Mouse (Mus musculus): ENCODE results near the gene Adam19. TPM values are rescaled to one million over a fixed set of nuclear protein-coding genes. Genes with fewer than 3 reads are reported as not detected.

The Adam19 gene
- polyA plus RNA-seq, 1 experiment from 2014 or later: 18.5 TPM

DNA sequence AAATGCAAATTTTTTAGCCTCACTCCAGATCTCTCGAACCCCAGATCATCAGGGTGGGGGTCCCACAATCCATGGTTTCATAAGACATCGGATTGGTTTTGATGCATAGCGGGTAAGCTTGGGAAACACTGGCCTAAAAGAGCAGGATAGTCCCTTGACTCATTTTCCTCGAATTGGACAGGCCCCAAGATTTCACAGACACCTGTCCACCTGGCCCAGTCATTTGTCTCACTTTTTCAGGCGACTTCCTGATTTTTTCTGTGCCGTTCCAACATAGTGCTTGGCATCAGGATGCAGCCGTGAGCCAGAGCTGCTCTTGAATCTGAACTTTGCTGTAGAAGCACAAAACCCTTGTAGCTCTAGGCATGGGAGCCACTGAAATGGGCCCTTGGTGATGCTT is 58.4 kb downstream of the Adam19 start:
- Histone ChIP-seq H3K9me3 (no peaks in the 10 kb centered on the region), H3K4me2 (replicated peaks) (no peak overlapping the region), H3K4me3 (no peak overlapping the region), H3K27ac (no peak overlapping the region), H3K36me3 (peaks cover 19% of the 10 kb centered on the region), H3K4me1 (0 out of 2 replicates have a peak, but pooled peaks cover 3% of the 10 kb centered on the region), H3K27me3 (no peaks in the 10 kb centered on the region), H3K9ac (no peak overlapping the region)
- ATAC-seq (ENCODE audit: insufficient number of reproducible peaks, insufficient read depth, low FRiP score, low TSS enrichment): no peak
- WGBS: 88% methylated on average over 7 of the region's 7 CpGs

- Histone ChIP-seq H3K27ac (no peak overlapping the region), H3K4me3 (no peak overlapping the region), H3K27me3 (no peaks in the 10 kb centered on the region), H3K9me3 (no peaks in the 10 kb centered on the region), H3K36me3 (peaks cover 21% of the 10 kb centered on the region), H3K4me1 (peaks cover 9% of the 10 kb centered on the region; the same call in 1 of the 2 replicates), H3K4me2 (replicated peaks) (no peak overlapping the region), H3K9ac (no peak overlapping the region)
- 78% methylated on average over 4 of the region's 4 CpGs for WGBS
- no peak for ATAC-seq (ENCODE audit: insufficient number of reproducible peaks, insufficient read depth, low FRiP score, low TSS enrichment)
Observed at GRCm38 (mm10) chr11:46115011-46115410, 59.2 kb downstream of the Adam19 start.

- no peak overlapping the region for H3K27ac ChIP-seq
- no peak overlapping the region for H3K4me3 ChIP-seq
- H3K36me3 ChIP-seq: peaks cover 21% of the 10 kb centered on the region
- no peak overlapping the region for H3K9ac ChIP-seq
- no peaks in the 10 kb centered on the region for H3K27me3 ChIP-seq
- H3K4me2 ChIP-seq (replicated peaks): no peak overlapping the region
- ATAC-seq (ENCODE audit: insufficient number of reproducible peaks, insufficient read depth, low FRiP score, low TSS enrichment): no peak
- no peaks in the 10 kb centered on the region for H3K9me3 ChIP-seq
- peaks cover 9% of the 10 kb centered on the region; the same call in 1 of the 2 replicates for H3K4me1 ChIP-seq
- 88% methylated on average over 9 of the region's 9 CpGs for WGBS
Observed at GRCm38 (mm10) chr11:46115411-46116173, 59.8 kb downstream of the Adam19 start.

- H3K4me3 ChIP-seq: no peak overlapping the region
- no peak for ATAC-seq (ENCODE audit: insufficient number of reproducible peaks, insufficient read depth, low FRiP score, low TSS enrichment)
- H3K36me3 ChIP-seq: peaks cover 29% of the 10 kb centered on the region
- peaks cover 9% of the 10 kb centered on the region; the same call in 1 of the 2 replicates for H3K4me1 ChIP-seq
- H3K4me2 ChIP-seq (replicated peaks): no peak overlapping the region
- H3K27me3 ChIP-seq: no peaks in the 10 kb centered on the region
- H3K9ac ChIP-seq: no peak overlapping the region
- H3K27ac ChIP-seq: no peak overlapping the region
- WGBS: 89% methylated on average over 2 of the region's 2 CpGs
- H3K9me3 ChIP-seq: no peaks in the 10 kb centered on the region
Observed at GRCm38 (mm10) chr11:46116510-46116909, 60.7 kb downstream of the Adam19 start.

DNA sequence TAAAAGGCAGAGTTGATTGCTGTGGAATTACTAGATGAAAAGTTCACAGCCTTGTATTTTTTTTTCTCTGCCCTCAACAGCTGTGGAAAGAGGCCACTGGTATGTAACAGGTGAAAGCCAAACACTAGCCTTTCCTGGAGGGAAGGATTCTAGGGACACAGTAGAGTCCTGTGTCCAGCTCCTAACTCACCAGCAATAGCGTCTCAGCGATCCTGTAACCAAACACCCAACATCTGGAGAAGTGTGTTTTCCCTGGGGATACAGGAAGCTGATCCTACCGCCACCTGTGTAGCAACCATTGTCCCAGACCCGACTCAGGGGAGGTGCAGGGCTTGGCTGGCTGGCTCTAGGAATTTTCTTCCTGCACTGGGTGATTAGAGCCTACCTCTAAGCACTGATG is 63.8 kb downstream of the Adam19 start:
- whole genome bisulfite sequencing: 4% methylated on average over 4 of the region's 4 CpGs
- H3K4me1 ChIP-seq: peaks cover 9% of the 10 kb centered on the region; the same call in 1 of the 2 replicates
- no peak overlapping the region for H3K4me3 ChIP-seq
- no peaks in the 10 kb centered on the region for H3K9me3 ChIP-seq
- no peaks in the 10 kb centered on the region for H3K27me3 ChIP-seq
- peaks cover 35% of the 10 kb centered on the region for H3K36me3 ChIP-seq
- no peak overlapping the region for H3K4me2 ChIP-seq (replicated peaks)
- H3K27ac ChIP-seq: 0 out of 2 replicates have a peak overlapping the region, but pooled peaks have one; percentile 3
- no peak overlapping the region for H3K9ac ChIP-seq
- ATAC-seq (ENCODE audit: insufficient number of reproducible peaks, insufficient read depth, low FRiP score, low TSS enrichment): 0 out of 2 replicates have a peak, but pooled peaks have one; percentile 35

DNA sequence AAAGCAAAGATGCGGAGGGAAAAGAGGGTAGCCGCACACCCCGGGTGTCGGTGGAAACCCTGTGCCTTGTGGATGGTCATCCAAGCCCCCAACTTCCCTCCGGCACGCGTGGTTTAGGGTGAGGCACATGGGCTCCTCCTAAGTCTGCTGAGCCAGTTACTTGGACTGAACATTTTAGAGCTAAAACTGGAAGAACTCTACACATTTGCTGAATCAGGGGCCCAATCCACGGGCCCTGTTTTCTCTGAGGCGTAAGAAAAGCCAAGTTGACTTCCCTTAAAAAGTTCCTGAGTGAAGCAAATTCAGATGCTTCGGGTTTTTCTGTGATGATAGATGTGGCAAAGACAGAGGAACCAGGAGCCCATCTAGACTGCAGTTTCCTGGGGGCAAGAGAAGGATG is 64.3 kb downstream of the Adam19 start:
- ATAC-seq (ENCODE audit: insufficient number of reproducible peaks, insufficient read depth, low FRiP score, low TSS enrichment): no peak
- Histone ChIP-seq H3K27me3 (no peaks in the 10 kb centered on the region), H3K4me2 (replicated peaks) (no peak overlapping the region), H3K27ac (0 out of 2 replicates have a peak overlapping the region, but pooled peaks have one; percentile 3), H3K36me3 (peaks cover 37% of the 10 kb centered on the region), H3K4me1 (peaks cover 9% of the 10 kb centered on the region; the same call in 1 of the 2 replicates), H3K9ac (no peak overlapping the region), H3K9me3 (no peaks in the 10 kb centered on the region), H3K4me3 (no peak overlapping the region)
- WGBS: 73% methylated on average over 10 of the region's 10 CpGs

GRCm38 (mm10) chr11:46121666-46122065 is 65.9 kb downstream of the Adam19 start:
- Histone ChIP-seq H3K9ac (no peak overlapping the region), H3K27me3 (no peaks in the 10 kb centered on the region), H3K27ac (no peak overlapping the region), H3K4me1 (peaks cover 9% of the 10 kb centered on the region; the same call in 1 of the 2 replicates), H3K4me2 (replicated peaks) (no peak overlapping the region), H3K9me3 (no peaks in the 10 kb centered on the region), H3K4me3 (no peak overlapping the region), H3K36me3 (peaks cover 34% of the 10 kb centered on the region)
- WGBS: 76% methylated on average over 4 of the region's 4 CpGs
- no peak for ATAC-seq (ENCODE audit: insufficient number of reproducible peaks, insufficient read depth, low FRiP score, low TSS enrichment)

DNA sequence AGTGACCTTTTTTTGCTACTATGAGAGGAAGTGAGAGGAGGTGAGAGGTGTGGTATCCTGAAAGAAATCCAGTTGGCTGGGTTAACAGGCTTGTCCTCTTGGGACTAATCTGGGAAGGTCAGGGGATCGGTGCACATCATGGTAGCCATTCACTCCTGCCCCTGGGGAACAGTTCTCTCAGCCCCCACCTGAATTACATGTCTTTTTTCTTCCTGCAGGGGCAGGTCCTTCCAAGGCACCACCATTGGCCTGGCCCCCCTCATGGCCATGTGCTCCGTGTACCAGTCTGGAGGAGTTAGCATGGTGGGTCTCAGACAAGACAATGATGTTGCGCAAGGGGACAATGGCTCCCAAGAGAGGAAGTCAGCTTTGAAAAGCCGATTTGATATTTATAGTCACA is 67.1 kb downstream of the Adam19 start:
- Histone ChIP-seq H3K4me3 (no peak overlapping the region), H3K9ac (no peak overlapping the region), H3K4me1 (peaks cover 9% of the 10 kb centered on the region; the same call in 1 of the 2 replicates), H3K4me2 (replicated peaks) (no peak overlapping the region), H3K36me3 (peaks cover 39% of the 10 kb centered on the region), H3K27ac (no peak overlapping the region), H3K9me3 (no peaks in the 10 kb centered on the region), H3K27me3 (no peaks in the 10 kb centered on the region)
- no peak for ATAC-seq (ENCODE audit: insufficient number of reproducible peaks, insufficient read depth, low FRiP score, low TSS enrichment)
- 92% methylated on average over 4 of the region's 4 CpGs for WGBS

DNA sequence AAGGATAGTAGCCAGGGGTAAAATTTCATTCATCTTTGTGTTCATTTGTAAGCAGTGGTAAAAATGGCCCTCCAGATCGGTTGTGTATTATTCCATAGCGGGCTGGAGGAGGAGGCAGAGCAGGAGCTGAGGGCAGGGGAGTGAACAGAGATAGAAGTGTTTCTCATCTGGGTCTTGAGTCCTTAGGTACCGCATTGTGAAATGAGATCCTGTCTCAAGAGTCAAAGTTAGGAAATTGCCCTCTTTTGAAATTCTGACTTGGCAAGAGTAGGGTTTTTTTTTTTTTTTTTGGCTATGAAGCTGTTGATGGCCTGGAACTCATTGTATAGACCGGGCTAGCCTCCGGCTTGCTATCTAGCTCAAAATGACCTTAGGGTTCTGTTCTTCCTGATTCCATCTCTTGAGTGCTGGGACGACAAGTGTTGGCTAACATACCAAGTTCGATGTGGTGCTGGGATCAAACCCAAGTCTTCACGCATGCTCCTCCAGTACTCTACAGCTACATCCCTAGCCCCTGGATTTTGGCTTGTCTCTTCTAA is 67.6 kb downstream of the Adam19 start:
- H3K27me3 ChIP-seq: no peaks in the 10 kb centered on the region
- H3K9ac ChIP-seq: no peak overlapping the region
- no peak for ATAC-seq (ENCODE audit: insufficient number of reproducible peaks, insufficient read depth, low FRiP score, low TSS enrichment)
- H3K4me3 ChIP-seq: no peak overlapping the region
- no peak overlapping the region for H3K4me2 ChIP-seq (replicated peaks)
- no peak overlapping the region for H3K27ac ChIP-seq
- peaks cover 9% of the 10 kb centered on the region; the same call in 1 of the 2 replicates for H3K4me1 ChIP-seq
- H3K9me3 ChIP-seq: no peaks in the 10 kb centered on the region
- peaks cover 37% of the 10 kb centered on the region for H3K36me3 ChIP-seq
- 91% methylated on average over 8 of the region's 8 CpGs for WGBS

GRCm38 (mm10) chr11:46125093-46125834 is 69.5 kb downstream of the Adam19 start:
- Histone ChIP-seq H3K4me1 (no peaks in the 10 kb centered on the region), H3K4me2 (replicated peaks) (no peak overlapping the region), H3K36me3 (peaks cover 34% of the 10 kb centered on the region), H3K4me3 (no peak overlapping the region), H3K9ac (no peak overlapping the region), H3K9me3 (no peaks in the 10 kb centered on the region), H3K27ac (no peak overlapping the region), H3K27me3 (no peaks in the 10 kb centered on the region)
- WGBS: 88% methylated on average over 12 of the region's 12 CpGs
- ATAC-seq (ENCODE audit: insufficient number of reproducible peaks, insufficient read depth, low FRiP score, low TSS enrichment): no peak

DNA sequence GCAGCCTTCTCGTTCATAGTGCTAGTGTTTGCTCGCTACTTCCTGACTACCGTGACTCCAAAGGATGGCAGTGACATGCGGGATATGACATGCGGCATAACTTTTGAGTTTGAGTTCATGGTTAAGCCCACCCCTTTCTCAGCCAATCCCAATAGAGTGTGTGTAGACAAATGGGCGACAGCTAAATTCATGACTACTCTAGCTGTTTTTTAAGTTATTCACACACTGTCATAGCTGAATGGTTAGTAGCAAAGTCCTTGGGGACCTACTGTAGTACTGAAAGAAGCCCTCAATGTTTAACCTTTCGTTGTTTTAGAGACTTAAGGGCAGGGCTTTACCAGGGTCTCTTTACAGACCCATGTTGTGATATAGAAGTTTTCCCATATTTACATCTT is 70.0 kb downstream of the Adam19 start:
- Histone ChIP-seq H3K9ac (no peak overlapping the region), H3K4me2 (replicated peaks) (no peak overlapping the region), H3K27ac (no peak overlapping the region), H3K9me3 (no peaks in the 10 kb centered on the region), H3K4me1 (no peaks in the 10 kb centered on the region), H3K36me3 (peaks cover 33% of the 10 kb centered on the region), H3K27me3 (no peaks in the 10 kb centered on the region), H3K4me3 (no peak overlapping the region)
- WGBS: 90% methylated on average over 7 of the region's 7 CpGs
- ATAC-seq (ENCODE audit: insufficient number of reproducible peaks, insufficient read depth, low FRiP score, low TSS enrichment): no peak
